Mouse (Mus musculus): ENCODE results near the gene Cdh20.

- no peak for TF ChIP-seq ZNF384 (IDR thresholded peaks at IDR 0.05; ENCODE audit: low read depth, low read length)
- TF ChIP-seq MAFK (IDR thresholded peaks at IDR 0.05; ENCODE audit: insufficient read depth, low read depth, low read length): no peak
These were observed 144.1 kb downstream of the Cdh20 start for GRCm38 (mm10) chr1:104912407-104912806.

All from ES-E14 (cell line).